Mouse (Mus musculus): ENCODE measurements around the gene Gng5. TPM values are rescaled to one million over a fixed set of nuclear protein-coding genes. Genes with fewer than 3 reads are reported as not detected.

Gene Gng5
- 339 and 421 TPM in 2 replicates for polyA plus RNA-seq (2014; fragmentation: Nextera tagmentation; extraction: Ambion mirVana)

GRCm38 (mm10) chr3:146499431-146500002 lies at the start of gene Gng5, which contains the start of gene Spata1:
Gene Gng5, plus strand, starts transcription at chr3:146499807.
Gene Spata1, minus strand, starts transcription at chr3:146499753.
- WGBS: under 1% methylated on average over 31 of the region's 88 CpGs
- DNase-seq (ENCODE audit: low spot score): peak; percentile 80
- H3K27me3 ChIP-seq (ENCODE audit: control insufficient read depth, insufficient read depth, low read length): no peaks in the 10 kb centered on the region
- H3K27ac ChIP-seq: peak within 1 kb of the TSS; percentile 79
- peak within 1 kb of the TSS; percentile 85 for H3K4me3 ChIP-seq (replicated peaks; ENCODE audit: low read length)
- ATAC-seq (ENCODE audit: low FRiP score): peak; percentile 92
- no peaks in the 10 kb centered on the region for H3K9me3 ChIP-seq (ENCODE audit: control insufficient read depth, low read length)
- H3K9ac ChIP-seq: peak within 1 kb of the TSS; percentile 78
- peak within 1 kb of the TSS; percentile 64 for H3K4me2 ChIP-seq (replicated peaks)
- H3K36me3 ChIP-seq (replicated peaks; ENCODE audit: control insufficient read depth, insufficient read depth): peaks cover 16% of the 10 kb centered on the region
- peaks cover 13% of the 10 kb centered on the region for H3K4me1 ChIP-seq (replicated peaks; ENCODE audit: control insufficient read depth, insufficient read depth, low read length)

- H3K27me3 ChIP-seq (ENCODE audit: control insufficient read depth, insufficient read depth, low read length): no peaks in the 10 kb centered on the region
- peak overlapping the region; percentile 63 for H3K9ac ChIP-seq
- ATAC-seq (ENCODE audit: low FRiP score): peak; percentile 97
- 0 out of 2 replicates have a peak, but pooled peaks cover 7% of the 10 kb centered on the region for H3K4me1 ChIP-seq (replicated peaks; ENCODE audit: control insufficient read depth, insufficient read depth, low read length)
- peak overlapping the region; percentile 68 for H3K4me2 ChIP-seq (replicated peaks)
- H3K9me3 ChIP-seq (ENCODE audit: control insufficient read depth, low read length): no peaks in the 10 kb centered on the region
- peaks cover 5% of the 10 kb centered on the region; the same call in 1 of the 2 replicates for H3K36me3 ChIP-seq (replicated peaks; ENCODE audit: control insufficient read depth, insufficient read depth)
- H3K4me3 ChIP-seq (replicated peaks; ENCODE audit: low read length): peak overlapping the region; percentile 49
- H3K27ac ChIP-seq: peak overlapping the region; percentile 61; the same call in 1 of the 2 replicates
- DNase-seq (ENCODE audit: low spot score): peak; percentile 85
- WGBS: 0% methylated on average over 29 of the region's 29 CpGs
These were observed 49.2 kb upstream of the Gng5 start for GRCm38 (mm10) chr3:146450371-146450841.

GRCm38 (mm10) chr3:146451375-146451774 lies 48.2 kb upstream of the Gng5 start:
- H3K4me2 ChIP-seq (replicated peaks): no peak overlapping the region; the same call in 1 of the 2 replicates
- WGBS: 88% methylated on average over 5 of the region's 5 CpGs

GRCm38 (mm10) chr3:146462939-146463338 lies 36.7 kb upstream of the Gng5 start:
- 73% methylated on average over 2 of the region's 2 CpGs for WGBS
- Histone ChIP-seq H3K27me3 (ENCODE audit: control insufficient read depth, insufficient read depth, low read length) (no peaks in the 10 kb centered on the region), H3K9me3 (ENCODE audit: control insufficient read depth, low read length) (no peaks in the 10 kb centered on the region), H3K4me1 (replicated peaks; ENCODE audit: control insufficient read depth, insufficient read depth, low read length) (no peaks in the 10 kb centered on the region), H3K27ac (no peak overlapping the region), H3K36me3 (replicated peaks; ENCODE audit: control insufficient read depth, insufficient read depth) (no peaks in the 10 kb centered on the region), H3K4me2 (replicated peaks) (no peak overlapping the region), H3K4me3 (replicated peaks; ENCODE audit: low read length) (no peak overlapping the region), H3K9ac (no peak overlapping the region)
- DNase-seq (ENCODE audit: low spot score) (no peak), ATAC-seq (ENCODE audit: low FRiP score) (no peak)

More at GRCm38 (mm10) chr3:146451375-146451774, 48.2 kb upstream of the Gng5 start:
- Histone ChIP-seq H3K9me3 (ENCODE audit: control insufficient read depth, low read length) (no peaks in the 10 kb centered on the region), H3K27ac (no peak overlapping the region), H3K4me1 (replicated peaks; ENCODE audit: control insufficient read depth, insufficient read depth, low read length) (0 out of 2 replicates have a peak, but pooled peaks cover 7% of the 10 kb centered on the region), H3K4me3 (replicated peaks; ENCODE audit: low read length) (no peak overlapping the region), H3K9ac (no peak overlapping the region), H3K36me3 (replicated peaks; ENCODE audit: control insufficient read depth, insufficient read depth) (no peaks in the 10 kb centered on the region), H3K27me3 (ENCODE audit: control insufficient read depth, insufficient read depth, low read length) (no peaks in the 10 kb centered on the region)
- DNase-seq (ENCODE audit: low spot score): no peak
- ATAC-seq (ENCODE audit: low FRiP score): no peak

- Histone ChIP-seq H3K9me3 (ENCODE audit: control insufficient read depth, low read length) (no peaks in the 10 kb centered on the region), H3K4me2 (replicated peaks) (no peak overlapping the region), H3K36me3 (replicated peaks; ENCODE audit: control insufficient read depth, insufficient read depth) (no peaks in the 10 kb centered on the region), H3K27me3 (ENCODE audit: control insufficient read depth, insufficient read depth, low read length) (no peaks in the 10 kb centered on the region), H3K9ac (no peak overlapping the region), H3K27ac (no peak overlapping the region), H3K4me3 (replicated peaks; ENCODE audit: low read length) (no peak overlapping the region), H3K4me1 (replicated peaks; ENCODE audit: control insufficient read depth, insufficient read depth, low read length) (no peaks in the 10 kb centered on the region)
- DNase-seq (ENCODE audit: low spot score): no peak
- 91% methylated on average over 2 of the region's 2 CpGs for WGBS
- ATAC-seq (ENCODE audit: low FRiP score): no peak
These were observed 30.4 kb upstream of the Gng5 start for GRCm38 (mm10) chr3:146469226-146469625.

GRCm38 (mm10) chr3:146472657-146473056 lies 26.9 kb upstream of the Gng5 start:
- no peaks in the 10 kb centered on the region for H3K36me3 ChIP-seq (replicated peaks; ENCODE audit: control insufficient read depth, insufficient read depth)
- no peak for DNase-seq (ENCODE audit: low spot score)
- H3K4me3 ChIP-seq (replicated peaks; ENCODE audit: low read length): no peak overlapping the region
- H3K9ac ChIP-seq: no peak overlapping the region
- H3K4me2 ChIP-seq (replicated peaks): no peak overlapping the region
- H3K9me3 ChIP-seq (ENCODE audit: control insufficient read depth, low read length): no peaks in the 10 kb centered on the region
- no peak overlapping the region for H3K27ac ChIP-seq
- no peaks in the 10 kb centered on the region for H3K27me3 ChIP-seq (ENCODE audit: control insufficient read depth, insufficient read depth, low read length)
- ATAC-seq (ENCODE audit: low FRiP score): no peak
- WGBS: 67% methylated on average over 4 of the region's 4 CpGs
- H3K4me1 ChIP-seq (replicated peaks; ENCODE audit: control insufficient read depth, insufficient read depth, low read length): no peaks in the 10 kb centered on the region

GRCm38 (mm10) chr3:146473741-146474140 lies 25.9 kb upstream of the Gng5 start:
- H3K4me1 ChIP-seq (replicated peaks; ENCODE audit: control insufficient read depth, insufficient read depth, low read length): no peaks in the 10 kb centered on the region
- no peak for DNase-seq (ENCODE audit: low spot score)
- no peak for ATAC-seq (ENCODE audit: low FRiP score)

GRCm38 (mm10) chr3:146474428-146474827 lies 25.2 kb upstream of the Gng5 start:
- Histone ChIP-seq H3K4me2 (replicated peaks) (no peak overlapping the region), H3K9ac (no peak overlapping the region), H3K36me3 (replicated peaks; ENCODE audit: control insufficient read depth, insufficient read depth) (no peaks in the 10 kb centered on the region), H3K27ac (no peak overlapping the region), H3K4me1 (replicated peaks; ENCODE audit: control insufficient read depth, insufficient read depth, low read length) (no peaks in the 10 kb centered on the region), H3K4me3 (replicated peaks; ENCODE audit: low read length) (no peak overlapping the region), H3K9me3 (ENCODE audit: control insufficient read depth, low read length) (no peaks in the 10 kb centered on the region), H3K27me3 (ENCODE audit: control insufficient read depth, insufficient read depth, low read length) (no peaks in the 10 kb centered on the region)
- WGBS: 92% methylated on average over 3 of the region's 3 CpGs
- no peak for ATAC-seq (ENCODE audit: low FRiP score)
- no peak for DNase-seq (ENCODE audit: low spot score)

More at GRCm38 (mm10) chr3:146473741-146474140, 25.9 kb upstream of the Gng5 start:
- Histone ChIP-seq H3K4me3 (replicated peaks; ENCODE audit: low read length) (no peak overlapping the region), H3K27me3 (ENCODE audit: control insufficient read depth, insufficient read depth, low read length) (no peaks in the 10 kb centered on the region), H3K4me2 (replicated peaks) (no peak overlapping the region), H3K9ac (no peak overlapping the region), H3K27ac (no peak overlapping the region), H3K9me3 (ENCODE audit: control insufficient read depth, low read length) (no peaks in the 10 kb centered on the region), H3K36me3 (replicated peaks; ENCODE audit: control insufficient read depth, insufficient read depth) (no peaks in the 10 kb centered on the region)

GRCm38 (mm10) chr3:146482044-146482443 lies 17.6 kb upstream of the Gng5 start:
- ATAC-seq (ENCODE audit: low FRiP score): no peak
- no peaks in the 10 kb centered on the region for H3K36me3 ChIP-seq (replicated peaks; ENCODE audit: control insufficient read depth, insufficient read depth)
- H3K27me3 ChIP-seq (ENCODE audit: control insufficient read depth, insufficient read depth, low read length): no peaks in the 10 kb centered on the region
- H3K4me1 ChIP-seq (replicated peaks; ENCODE audit: control insufficient read depth, insufficient read depth, low read length): no peaks in the 10 kb centered on the region
- no peak overlapping the region for H3K4me3 ChIP-seq (replicated peaks; ENCODE audit: low read length)
- no peak overlapping the region for H3K4me2 ChIP-seq (replicated peaks)
- H3K9ac ChIP-seq: no peak overlapping the region
- H3K9me3 ChIP-seq (ENCODE audit: control insufficient read depth, low read length): no peaks in the 10 kb centered on the region
- H3K27ac ChIP-seq: no peak overlapping the region
- 76% methylated on average over 2 of the region's 2 CpGs for WGBS
- no peak for DNase-seq (ENCODE audit: low spot score)
